Mouse (Mus musculus) spleen, adult 2 months (tissue): ENCODE results near the gene Tcf7l1. TPM values are rescaled to one million over a fixed set of nuclear protein-coding genes. Genes with fewer than 3 reads are reported as not detected.

ENCODE experiments used
- DNase-seq, 2 experiments: peaks; one replicate each; pipeline versions ENCODE4 v3.0.0 to v3.0.0-alpha.2; 2012 to 2021; ENCODE audit warnings: low spot score in 2 of 2, low read depth in 1 of 2
- H3K27ac ChIP-seq: fragments of 200-500 bp; 2 replicates; pipeline ENCODE4 v1.5.1; 2012; ENCODE audit warnings: low read length, inconsistent platforms; ENCODE audit not compliant: insufficient read depth
- H3K27me3 ChIP-seq: fragments of 200-500 bp; 2 replicates; pipeline ENCODE4 v1.6.1; 2012; ENCODE audit warnings: mild to moderate bottlenecking, moderate library complexity, low read length, inconsistent platforms; ENCODE audit not compliant: control insufficient read depth, insufficient read depth
- H3K36me3 ChIP-seq: fragments of 200-500 bp; 2 replicates; pipeline ENCODE4 v1.6.1; 2012; ENCODE audit warnings: mild to moderate bottlenecking, low read length, inconsistent platforms; ENCODE audit not compliant: control insufficient read depth, insufficient read depth
- H3K4me1 ChIP-seq: fragments of 200-500 bp; 2 replicates; pipeline ENCODE4 v1.6.1; 2011; ENCODE audit warnings: inconsistent platforms; ENCODE audit not compliant: control insufficient read depth, insufficient read depth, insufficient read length
- H3K4me3 ChIP-seq: fragments of 200-500 bp; 2 replicates; pipeline ENCODE4 v1.5.1; 2011; ENCODE audit warnings: mild to moderate bottlenecking, inconsistent platforms; ENCODE audit not compliant: insufficient read depth, insufficient read length; ENCODE audit errors: extremely low read depth
- CTCF ChIP-seq: fragments of 200-500 bp; IDR thresholded peaks from 2 replicates; pipeline ENCODE4 v1.5.1; 2011; ENCODE audit warnings: mild to moderate bottlenecking, inconsistent platforms; ENCODE audit not compliant: insufficient read depth, insufficient read length, insufficient replicate concordance; ENCODE audit errors: extremely low read depth
- POLR2A ChIP-seq: fragments of 200-500 bp; IDR thresholded peaks from 2 replicates; pipeline ENCODE4 v1.6.1; 2011; ENCODE audit warnings: low read depth, low read length, inconsistent platforms
- whole genome bisulfite sequencing: fragments of 180-500 bp; shearing (Covaris S2); methylation state at CpG from one replicate; pipeline ENCODE4 v1.1.7; 2018; 5-methylcytosine and 5-hydroxymethylcytosine counted together
- polyA plus RNA-seq: library from polyadenylated mRNA; depleted of rRNA; stranded (reverse); fragments of >200 nt; gene quantifications from 2 replicates; pipeline ENCODE4 v1.2.3, GENCODE M21; 2012

The Tcf7l1 gene
- polyA plus RNA-seq, 1 experiment: 10.5 TPM

- H3K4me1 ChIP-seq: 0 out of 2 replicates have a peak, but pooled peaks cover 3% of the 10 kb centered on the region
These were observed 1.6 kb downstream of the Tcf7l1 start for GRCm38 (mm10) chr6:72787322-72787947.

GRCm38 (mm10) chr6:72783780-72784179, 5.3 kb downstream of the Tcf7l1 start:
- 86% methylated on average over 4 of the region's 4 CpGs for WGBS
- Histone ChIP-seq H3K27ac (no peak overlapping the region), H3K27me3 (peaks cover 8% of the 10 kb centered on the region), H3K36me3 (no peaks in the 10 kb centered on the region), H3K4me3 (no peak overlapping the region), H3K4me1 (0 out of 2 replicates have a peak, but pooled peaks cover 3% of the 10 kb centered on the region)
- no peak for DNase-seq
- TF ChIP-seq CTCF (no peak), POLR2A (no peak)

More at GRCm38 (mm10) chr6:72787322-72787947, 1.6 kb downstream of the Tcf7l1 start:
- Histone ChIP-seq H3K27me3 (peaks cover 14% of the 10 kb centered on the region), H3K36me3 (no peaks in the 10 kb centered on the region), H3K27ac (no peak overlapping the region), H3K4me3 (peak overlapping the region; percentile 65)
- no peak for DNase-seq
- WGBS: 87% methylated on average over 19 of the region's 19 CpGs
- TF ChIP-seq CTCF: no peak
- TF ChIP-seq POLR2A: no peak

GRCm38 (mm10) chr6:72778779-72779776, 10.0 kb downstream of the Tcf7l1 start:
- H3K27ac ChIP-seq: no peak overlapping the region
- no peak overlapping the region for H3K4me3 ChIP-seq
- H3K4me1 ChIP-seq: no peaks in the 10 kb centered on the region
- WGBS: 91% methylated on average over 15 of the region's 15 CpGs
- TF ChIP-seq CTCF (no peak), POLR2A (no peak)
- no peak for DNase-seq
- H3K36me3 ChIP-seq: no peaks in the 10 kb centered on the region
- H3K27me3 ChIP-seq: no peaks in the 10 kb centered on the region

GRCm38 (mm10) chr6:72777212-72777611, 11.8 kb downstream of the Tcf7l1 start:
- TF ChIP-seq POLR2A: no peak
- TF ChIP-seq CTCF: no peak
- Histone ChIP-seq H3K27me3 (no peaks in the 10 kb centered on the region; the same call in 1 of the 2 replicates), H3K27ac (no peak overlapping the region), H3K4me3 (no peak overlapping the region), H3K36me3 (no peaks in the 10 kb centered on the region), H3K4me1 (no peaks in the 10 kb centered on the region)
- DNase-seq: no peak
- 93% methylated on average over 4 of the region's 4 CpGs for WGBS

- Histone ChIP-seq H3K4me3 (no peak overlapping the region), H3K27ac (no peak overlapping the region), H3K4me1 (no peaks in the 10 kb centered on the region), H3K36me3 (no peaks in the 10 kb centered on the region), H3K27me3 (no peaks in the 10 kb centered on the region; the same call in 1 of the 2 replicates)
- WGBS: 89% methylated on average over 3 of the region's 3 CpGs
- DNase-seq: no peak
- TF ChIP-seq CTCF (no peak), POLR2A (no peak)
These were observed 14.8 kb downstream of the Tcf7l1 start for GRCm38 (mm10) chr6:72774275-72774674.

- H3K36me3 ChIP-seq: no peaks in the 10 kb centered on the region
- 93% methylated on average over 14 of the region's 14 CpGs for WGBS
- TF ChIP-seq CTCF: no peak
- H3K27ac ChIP-seq: no peak overlapping the region
- no peak for DNase-seq
- H3K4me1 ChIP-seq: no peaks in the 10 kb centered on the region
- no peaks in the 10 kb centered on the region; the same call in 1 of the 2 replicates for H3K27me3 ChIP-seq
- H3K4me3 ChIP-seq: no peak overlapping the region
These were observed 18.9 kb downstream of the Tcf7l1 start for GRCm38 (mm10) chr6:72769915-72770776.
